Mouse (Mus musculus): ENCODE measurements around the gene Parvb. TPM values are rescaled to one million over a fixed set of nuclear protein-coding genes. Genes with fewer than 3 reads are reported as not detected.
A peak's percentile ranks its signal among the peaks of the same experiment; 100 is the strongest.

Parvb gene
- total RNA-seq, 2 experiments from 2014 or later = 48.4 to 63.3 TPM

DNA sequence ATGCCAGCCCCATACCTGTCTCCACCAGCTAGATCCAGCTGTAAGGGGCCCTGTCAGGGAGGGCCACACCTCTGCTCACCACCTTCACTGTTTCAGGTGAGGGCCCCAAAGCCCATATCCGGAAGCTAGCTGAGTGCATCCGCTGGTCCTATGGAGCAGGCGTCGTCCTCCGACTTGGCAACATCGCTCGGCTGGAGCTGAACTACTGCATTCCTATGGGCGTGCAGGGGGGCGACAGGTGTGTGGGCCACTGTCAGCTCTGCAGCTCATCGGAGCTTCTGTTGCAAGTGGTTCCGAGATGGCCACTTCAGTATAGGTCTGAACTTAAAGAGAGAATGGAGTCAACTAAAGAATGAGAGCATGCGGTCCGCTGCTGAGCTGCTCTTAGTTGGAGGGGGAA, 20.9 kb upstream of the Parvb start:
- Histone ChIP-seq H3K27ac (no peak overlapping the region), H3K4me3 (no peak overlapping the region)
- intact Hi-C loops (cut with DNase I) = no loop called here
- no peak for TF ChIP-seq CTCF (IDR thresholded peaks at IDR 0.05)
- no peak for DNase-seq

DNA sequence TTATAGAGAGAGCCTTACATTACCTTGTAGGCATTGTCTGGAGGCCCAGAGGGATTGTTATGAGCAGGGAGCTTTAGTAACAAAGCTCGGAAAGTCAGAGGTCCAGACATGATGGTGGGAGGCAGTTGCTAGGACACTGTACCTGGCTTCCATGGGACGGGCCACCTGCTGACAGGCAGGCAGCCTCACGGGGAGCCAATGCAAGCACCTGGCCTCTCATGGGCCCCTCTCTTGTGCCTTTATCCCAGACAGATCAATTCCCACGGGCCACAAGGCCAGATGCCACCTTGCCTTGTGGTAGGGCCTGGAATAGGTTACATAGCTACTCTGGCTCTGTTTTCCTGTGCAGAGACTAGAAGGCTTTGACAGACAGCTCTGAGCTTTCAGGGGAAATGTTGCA, 20.3 kb upstream of the Parvb start:
- DNase-seq = no peak
- TF ChIP-seq CTCF (IDR thresholded peaks at IDR 0.05) = no peak
- Histone ChIP-seq H3K27ac (0 out of 2 replicates have a peak overlapping the region, but pooled peaks have one; percentile 3), H3K4me3 (no peak overlapping the region)
- intact Hi-C loops (cut with DNase I) = no loop called here

DNA sequence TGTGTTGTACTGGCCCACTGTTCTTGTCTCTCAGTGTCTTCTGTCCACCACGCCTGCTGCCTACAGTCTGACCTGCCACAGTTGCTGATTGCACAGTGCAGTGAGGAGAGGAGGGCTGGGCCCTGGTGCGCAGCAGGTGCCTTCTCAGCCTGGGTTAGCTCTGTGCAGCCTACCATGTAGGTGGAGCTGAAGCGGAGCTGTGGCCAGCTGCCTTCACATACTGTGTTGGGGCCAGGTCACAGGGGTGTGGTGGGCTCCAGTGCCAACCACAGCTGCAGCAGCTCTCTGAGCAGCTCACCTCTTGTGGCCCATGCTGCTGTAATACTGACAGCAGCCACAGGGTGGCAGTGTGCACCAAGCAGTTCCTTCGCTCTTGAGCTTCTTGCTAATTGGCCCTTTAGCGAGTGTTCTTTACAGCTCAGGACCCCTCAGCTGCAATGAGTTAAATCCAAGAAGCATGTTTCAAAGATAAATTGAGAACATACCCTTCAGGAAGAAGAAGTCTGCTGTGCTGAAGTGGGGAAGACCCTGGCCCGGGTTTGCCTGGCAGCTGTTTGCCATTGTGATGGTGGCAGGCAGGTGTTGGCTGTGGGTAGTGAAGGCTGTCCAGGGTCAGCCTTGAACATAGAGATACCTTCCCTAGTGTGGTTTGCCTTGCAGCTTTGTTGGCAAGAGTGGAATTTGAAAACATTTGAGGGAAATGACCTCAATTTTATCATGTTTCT, 19.6 kb upstream of the Parvb start:
- Histone ChIP-seq H3K27ac (peak overlapping the region; percentile 85), H3K4me3 (no peak overlapping the region)
- TF ChIP-seq CTCF (IDR thresholded peaks at IDR 0.05) = peak; percentile 98
- DNase-seq = peak; percentile 85
- intact Hi-C loops (cut with DNase I) = loop anchor here (1.0 kb wide), 1 partner anchor 402 kb away; no protein-coding TSS in a partner anchor

DNA sequence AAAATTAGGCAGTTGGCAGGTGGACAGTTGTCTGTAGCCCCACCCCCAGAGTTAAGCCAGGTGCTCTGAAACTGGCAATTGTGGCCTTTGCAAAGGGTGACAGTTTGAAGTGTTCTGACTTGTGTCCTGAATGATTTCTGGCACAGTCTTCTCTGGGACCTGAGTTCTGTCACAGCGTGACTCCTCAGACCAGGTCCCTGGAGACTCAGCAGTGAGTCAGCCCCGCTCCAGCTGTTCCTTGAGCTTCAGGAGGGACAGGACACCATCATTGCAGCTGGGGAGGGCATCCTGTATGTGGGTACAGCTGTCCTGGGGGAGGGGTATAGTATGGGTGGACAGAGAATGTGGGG, 19.1 kb upstream of the Parvb start:
- peak; percentile 68 for DNase-seq
- H3K4me3 ChIP-seq = no peak overlapping the region
- intact Hi-C loops (cut with DNase I) = loop anchor here (1.0 kb wide), 1 partner anchor 402 kb away; no protein-coding TSS in a partner anchor
- TF ChIP-seq CTCF (IDR thresholded peaks at IDR 0.05) = no peak
- H3K27ac ChIP-seq = peak overlapping the region; percentile 85

DNA sequence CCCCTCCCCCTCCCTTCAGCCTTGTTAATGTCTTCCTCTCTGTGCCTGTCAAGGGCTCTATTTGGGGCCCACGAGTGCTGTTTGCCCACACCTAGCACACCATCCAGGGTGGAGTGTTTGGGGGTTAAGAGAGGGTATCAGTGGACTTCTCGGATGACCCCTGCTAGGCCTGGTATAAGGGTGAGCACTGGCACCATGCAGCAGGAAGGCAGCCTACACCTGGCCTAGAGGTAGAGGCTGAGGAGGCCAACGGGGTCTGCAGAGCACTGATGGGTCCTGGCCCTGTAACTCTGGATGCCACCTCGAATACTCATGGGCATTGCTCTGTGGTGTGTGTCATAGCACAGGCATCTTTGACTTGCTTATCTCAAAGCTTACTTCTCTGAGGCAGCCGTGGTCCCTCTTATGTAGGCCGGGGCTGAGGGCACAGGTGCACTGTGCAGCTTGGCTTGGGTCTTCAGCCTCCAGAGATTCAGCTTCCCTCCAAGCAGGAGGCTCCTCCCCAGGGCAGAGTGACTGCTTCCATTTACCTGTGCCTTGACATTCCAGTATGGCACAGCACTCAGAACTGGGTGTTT, 18.6 kb upstream of the Parvb start:
- H3K27ac ChIP-seq = peak overlapping the region; percentile 85
- intact Hi-C loops (cut with DNase I) = no loop called here
- no peak for TF ChIP-seq CTCF (IDR thresholded peaks at IDR 0.05)
- DNase-seq = no peak
- no peak overlapping the region for H3K4me3 ChIP-seq

DNA sequence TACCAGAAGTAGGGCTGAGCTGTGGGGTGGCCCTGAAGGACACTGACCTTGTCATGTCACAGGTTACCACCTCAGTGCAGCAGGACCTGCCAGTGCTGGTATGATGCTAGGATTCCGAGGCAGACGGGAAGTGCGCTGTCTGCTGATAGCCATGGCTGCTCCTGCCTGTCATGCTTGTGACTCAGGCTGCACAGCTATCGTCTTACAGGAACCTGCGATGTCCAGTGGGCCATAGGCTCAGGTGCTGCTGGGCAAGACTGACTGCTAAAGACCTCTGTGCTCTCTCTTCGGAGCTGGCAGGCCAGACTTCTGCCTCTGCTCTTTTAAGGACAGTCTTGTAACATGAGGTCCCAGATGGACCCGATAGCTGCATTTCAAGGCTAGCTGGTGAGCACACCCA, 17.4 kb upstream of the Parvb start:
- no peak for TF ChIP-seq CTCF (IDR thresholded peaks at IDR 0.05)
- Histone ChIP-seq H3K4me3 (no peak overlapping the region), H3K27ac (peak overlapping the region; percentile 85)
- DNase-seq = peak; percentile 63
- intact Hi-C loops (cut with DNase I) = loop anchor here (2.0 kb wide), 1 partner anchor 36 kb away; no protein-coding TSS in a partner anchor

DNA sequence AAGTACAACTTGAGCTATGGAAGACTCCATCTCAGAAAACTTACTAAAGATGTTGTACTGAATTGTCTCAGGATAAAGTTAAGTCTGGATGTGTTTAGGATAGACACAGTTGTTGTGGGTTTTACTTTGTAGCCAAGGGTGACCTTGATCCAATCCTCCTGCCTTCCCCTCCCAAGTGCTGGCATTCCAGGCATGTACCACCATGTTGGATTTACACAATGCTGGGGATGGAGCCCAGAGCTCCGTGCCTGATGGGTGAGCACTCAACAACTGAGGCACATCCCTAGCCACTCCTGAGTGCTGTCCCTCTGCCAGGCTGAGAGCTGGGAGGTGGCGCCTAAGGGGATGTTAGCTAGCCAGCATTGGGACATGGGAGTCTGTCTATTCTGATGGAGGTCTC, 16.6 kb upstream of the Parvb start:
- Histone ChIP-seq H3K4me3 (no peak overlapping the region), H3K27ac (peak overlapping the region; percentile 85)
- no peak for DNase-seq
- intact Hi-C loops (cut with DNase I) = loop anchor here (2.0 kb wide), 1 partner anchor 36 kb away; no protein-coding TSS in a partner anchor
- TF ChIP-seq CTCF (IDR thresholded peaks at IDR 0.05) = no peak

DNA sequence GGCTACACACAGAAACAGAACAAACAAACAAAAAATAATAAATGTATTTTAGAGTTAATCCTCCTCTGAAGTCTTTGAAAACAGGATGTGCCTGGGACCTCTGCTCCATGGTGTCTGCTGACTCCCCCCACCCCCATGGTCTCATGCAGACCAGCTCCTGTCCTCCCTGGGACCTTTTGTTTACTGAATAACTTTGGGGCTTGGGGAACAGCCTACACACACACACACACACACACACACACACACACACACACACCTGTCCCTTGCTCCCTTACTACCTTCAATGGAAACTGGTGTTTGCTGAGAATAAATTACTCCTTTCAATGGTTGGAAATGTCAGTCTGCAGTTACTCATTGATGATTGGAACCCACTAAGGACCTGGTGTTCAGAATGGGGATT, 15.8 kb upstream of the Parvb start:
- no peak overlapping the region for H3K4me3 ChIP-seq
- no peak for TF ChIP-seq CTCF (IDR thresholded peaks at IDR 0.05)
- intact Hi-C loops (cut with DNase I) = no loop called here
- no peak for DNase-seq
- peak overlapping the region; percentile 85 for H3K27ac ChIP-seq

DNA sequence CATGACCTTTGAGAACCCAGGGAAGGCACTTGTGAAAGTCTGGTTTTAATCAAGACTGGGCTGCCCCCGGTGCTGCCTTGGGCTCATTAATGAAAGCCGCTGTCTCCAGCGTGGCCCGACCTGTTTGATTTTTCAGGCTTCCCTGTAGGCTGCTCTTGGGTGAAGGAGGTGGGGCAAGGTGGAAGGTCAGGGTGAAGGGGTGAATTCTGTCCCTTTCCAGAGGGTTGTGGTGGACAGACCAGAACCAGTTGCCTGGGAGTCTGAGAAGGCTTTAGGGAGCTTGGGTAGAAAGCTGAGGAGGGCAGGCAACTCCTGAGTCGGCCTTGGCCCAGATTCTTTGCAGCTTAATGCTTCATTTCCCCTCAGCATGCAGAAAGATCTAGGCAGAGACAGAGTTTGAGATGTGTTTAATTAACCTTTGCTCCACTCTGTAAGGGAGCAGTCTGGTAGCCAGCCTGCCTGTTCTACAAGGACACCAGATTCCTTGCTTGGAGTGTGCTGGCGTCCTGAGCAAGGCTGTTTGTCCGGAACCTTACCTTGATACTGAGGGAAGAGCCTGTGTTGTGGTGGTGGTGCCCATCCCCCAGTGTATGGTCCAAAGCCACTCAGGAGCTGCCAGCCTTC, 15.3 kb upstream of the Parvb start:
- Histone ChIP-seq H3K4me3 (no peak overlapping the region), H3K27ac (peak overlapping the region; percentile 53; the same call in 1 of the 2 replicates)
- no peak for DNase-seq
- intact Hi-C loops (cut with DNase I) = no loop called here
- TF ChIP-seq CTCF (IDR thresholded peaks at IDR 0.05) = no peak

DNA sequence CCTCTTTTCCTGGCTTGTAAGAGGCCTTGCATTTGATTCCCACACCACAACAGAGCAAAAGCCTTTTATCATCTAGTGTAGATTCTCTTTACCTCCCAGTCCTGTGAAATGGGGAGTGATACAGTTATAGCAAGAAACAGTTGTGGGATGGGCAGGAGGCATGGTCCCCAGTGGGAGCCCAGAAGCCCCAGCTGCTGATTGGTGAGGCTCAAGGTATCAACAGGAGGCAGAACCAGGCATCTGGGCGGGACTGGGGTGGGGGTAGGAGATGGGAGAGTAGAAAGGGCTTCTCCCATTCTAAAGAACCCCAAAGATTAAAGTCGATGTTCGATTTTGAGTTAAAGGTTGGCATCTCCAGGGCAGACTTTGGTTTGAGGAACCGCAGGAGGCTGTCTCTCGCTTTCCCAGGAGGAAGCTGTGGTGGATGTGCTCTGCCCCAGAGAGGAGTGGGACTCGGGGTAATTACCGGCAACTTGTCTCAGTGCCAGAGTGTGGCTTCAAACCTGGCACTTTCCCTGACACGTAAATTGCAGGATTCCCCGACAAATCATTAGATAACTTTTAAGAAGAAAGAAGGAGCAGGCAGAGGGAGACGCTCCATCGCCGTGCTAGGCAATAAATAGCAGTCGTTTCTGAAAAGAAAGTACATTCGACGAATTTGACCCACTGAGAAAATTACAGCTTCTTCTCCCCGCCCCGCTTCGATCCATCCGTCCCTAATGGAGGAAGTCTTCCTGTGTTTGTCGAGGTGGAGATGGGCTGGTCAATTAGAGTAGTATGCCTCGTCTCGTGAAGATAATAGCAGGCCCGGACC, 13.7 kb upstream of the Parvb start:
- no peak for TF ChIP-seq CTCF (IDR thresholded peaks at IDR 0.05)
- Histone ChIP-seq H3K27ac (peak overlapping the region; percentile 63), H3K4me3 (peak overlapping the region; percentile 9)
- DNase-seq = no peak
- intact Hi-C loops (cut with DNase I) = no loop called here

DNA sequence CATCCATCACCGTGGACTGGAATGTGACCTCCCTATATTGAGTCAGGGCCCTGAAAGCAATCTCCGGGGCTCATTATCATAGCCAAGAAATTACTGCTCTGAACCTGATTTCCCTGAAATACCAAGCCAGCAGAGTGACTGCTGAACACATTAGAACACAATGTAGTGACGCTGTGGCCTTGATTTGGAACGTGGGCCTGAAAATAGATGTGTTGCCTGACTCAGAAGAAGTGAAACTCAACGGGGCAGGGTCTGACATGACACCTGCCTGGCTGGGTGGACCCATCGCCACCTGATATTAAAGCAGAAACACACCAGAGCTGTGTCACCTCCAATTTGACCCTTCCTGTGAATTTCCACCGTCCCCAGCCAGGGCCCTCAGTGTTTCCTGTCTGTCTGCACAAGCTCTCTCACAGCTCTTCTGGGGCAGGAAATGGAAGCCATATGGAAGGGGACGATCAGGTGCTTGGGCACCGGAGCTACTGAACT, 13.0 kb upstream of the Parvb start:
- Histone ChIP-seq H3K27ac (peak overlapping the region; percentile 63), H3K4me3 (peak overlapping the region; percentile 9)
- no peak for TF ChIP-seq CTCF (IDR thresholded peaks at IDR 0.05)
- intact Hi-C loops (cut with DNase I) = no loop called here
- DNase-seq = no peak

DNA sequence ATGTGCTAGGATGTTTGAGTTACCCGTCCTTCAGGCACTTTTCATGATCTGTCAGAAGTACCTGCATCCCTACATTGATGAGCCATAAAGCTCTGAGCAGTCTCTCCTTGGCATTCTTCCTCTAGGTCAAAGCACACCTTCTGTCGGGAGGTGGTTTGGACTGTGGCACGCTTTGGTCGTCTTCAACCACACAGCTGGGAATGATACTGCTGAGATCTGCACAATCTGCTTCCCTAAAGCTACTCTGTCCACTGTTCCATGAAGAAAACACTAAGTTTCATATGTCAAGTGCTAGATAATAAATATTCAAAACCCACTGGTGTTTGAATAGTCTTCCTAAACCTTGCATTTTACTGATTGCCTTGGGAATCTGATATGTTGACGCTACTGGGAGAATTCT, 10.3 kb upstream of the Parvb start:
- Histone ChIP-seq H3K4me3 (no peak overlapping the region), H3K27ac (no peak overlapping the region)
- no peak for TF ChIP-seq CTCF (IDR thresholded peaks at IDR 0.05)
- DNase-seq = no peak
- intact Hi-C loops (cut with DNase I) = no loop called here
